Mouse (Mus musculus) T-helper 1 cell (primary cell): Measurements from ENCODE around the gene Tnc.

Experiments
- in situ Hi-C: fragments of 300-600 bp; cut with MboI, MseI; formaldehyde crosslinking; loops from one replicate; pipeline ENCODE4 v1.15.1; 2025; ENCODE audit warnings: high pct_unique_total_duplicates

The Tnc gene

DNA sequence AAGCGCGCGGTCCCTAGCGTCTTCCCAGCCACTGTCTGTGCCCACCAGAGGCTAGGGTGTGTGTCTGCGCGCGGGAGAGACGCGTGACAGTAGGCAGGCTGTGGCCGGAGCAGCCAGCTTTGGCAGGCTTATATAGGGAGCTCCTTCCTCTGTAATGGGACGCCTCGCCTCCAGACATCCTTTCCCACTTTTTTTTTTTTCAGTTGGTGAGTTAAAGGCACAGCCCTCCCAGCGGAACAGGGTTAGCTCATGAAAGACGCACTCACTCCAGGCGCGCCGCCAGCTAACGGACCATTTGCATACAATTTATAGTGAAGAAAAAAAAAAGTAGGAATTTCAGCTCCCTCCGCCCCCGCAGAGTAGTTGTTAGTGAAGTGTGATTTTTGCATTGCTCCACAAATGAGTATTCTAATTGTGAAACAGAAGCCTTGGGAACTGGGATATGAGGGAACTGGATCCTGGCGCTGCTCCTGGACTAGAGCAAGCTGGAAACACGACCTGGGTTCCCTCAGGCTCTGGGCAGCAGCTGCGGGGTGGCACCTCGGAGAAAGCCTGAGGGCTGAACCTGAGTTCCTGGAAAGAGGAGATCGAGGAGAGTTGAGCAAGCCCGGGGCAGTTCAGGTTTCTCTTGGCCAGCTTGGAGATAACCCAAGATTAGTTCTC lies at the start of gene Tnc:
Gene Tnc (minus strand): TSS at position 185 of the 663 bp plus-strand sequence.
- in situ Hi-C loops: no loop called here

DNA sequence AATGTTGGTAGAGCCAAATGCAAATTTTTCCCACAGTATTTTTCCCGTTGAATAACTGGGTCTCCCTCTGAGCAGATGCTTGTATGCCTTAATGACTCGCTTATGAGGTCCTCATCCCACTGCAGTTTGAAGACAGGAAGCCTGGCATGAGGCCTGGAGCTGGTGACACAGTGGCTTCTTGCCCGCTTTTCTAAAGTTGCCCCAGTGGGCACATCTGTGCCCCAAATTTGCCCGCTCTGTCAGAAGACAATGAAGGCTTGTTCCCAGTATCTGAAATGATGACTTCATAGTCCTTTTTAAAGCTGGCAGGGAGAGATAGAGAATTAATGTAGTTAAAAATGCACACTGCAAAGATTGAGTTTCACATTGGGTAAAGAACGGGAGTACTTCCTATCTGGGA lies 47.4 kb upstream of the Tnc start:
- in situ Hi-C loops: no loop called here

DNA sequence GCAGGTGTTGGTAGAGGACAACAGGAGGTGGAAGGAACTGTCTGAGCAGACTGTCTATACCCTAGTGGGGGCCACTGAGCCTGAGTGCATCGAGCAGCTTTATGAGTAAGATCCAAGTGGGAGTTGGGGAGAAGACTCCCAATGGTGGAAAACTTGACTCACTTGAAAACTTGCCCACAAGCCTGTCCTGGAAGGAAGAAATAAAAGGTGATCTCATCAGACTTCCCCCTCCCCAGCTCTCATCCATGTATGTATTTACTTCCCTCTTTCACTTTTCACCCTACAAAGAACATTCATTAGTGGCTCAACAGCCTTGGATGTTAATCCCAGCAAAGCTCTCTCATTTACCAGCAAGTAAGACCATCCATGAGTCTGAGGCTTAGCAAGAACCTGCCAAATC lies 46.0 kb upstream of the Tnc start:
- in situ Hi-C loops: no loop called here

DNA sequence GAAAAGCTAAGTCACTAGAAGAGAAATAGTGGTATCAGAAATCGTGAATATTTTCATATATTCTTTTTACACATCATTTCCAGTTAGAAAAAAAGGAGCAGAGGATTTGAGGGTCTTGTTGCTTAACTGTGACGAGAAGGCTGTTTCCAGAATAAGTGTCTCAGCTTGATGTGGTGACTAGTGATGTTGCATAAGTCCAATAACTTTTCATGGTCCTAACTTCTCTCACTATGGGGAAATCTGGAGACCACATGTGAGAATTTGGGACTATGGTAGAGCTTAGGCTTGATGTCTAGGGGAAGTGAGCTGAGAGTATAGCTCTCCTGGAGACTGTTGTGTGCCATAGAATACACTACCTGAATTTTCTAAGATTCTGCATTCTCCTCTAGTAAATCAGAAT lies 42.6 kb upstream of the Tnc start:
- in situ Hi-C loops: no loop called here

DNA sequence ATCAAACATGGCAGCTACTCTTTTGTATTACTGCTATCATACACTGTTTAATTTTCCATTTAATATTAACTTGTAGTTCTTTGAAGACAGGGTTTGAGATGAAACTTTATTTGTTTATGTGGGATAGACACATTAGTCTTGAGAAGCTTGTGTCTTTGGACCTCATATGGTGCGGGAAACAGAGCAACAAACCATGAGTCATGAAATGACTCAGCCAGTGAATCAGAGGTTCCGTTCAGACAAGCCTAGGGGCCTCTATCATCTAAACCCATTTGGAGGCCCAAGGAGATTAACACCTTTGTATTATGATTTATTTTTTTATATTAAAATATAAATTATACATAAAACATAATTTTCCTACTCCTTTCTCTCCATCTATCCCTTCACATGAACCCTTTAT lies 40.9 kb upstream of the Tnc start:
- in situ Hi-C loops: no loop called here

DNA sequence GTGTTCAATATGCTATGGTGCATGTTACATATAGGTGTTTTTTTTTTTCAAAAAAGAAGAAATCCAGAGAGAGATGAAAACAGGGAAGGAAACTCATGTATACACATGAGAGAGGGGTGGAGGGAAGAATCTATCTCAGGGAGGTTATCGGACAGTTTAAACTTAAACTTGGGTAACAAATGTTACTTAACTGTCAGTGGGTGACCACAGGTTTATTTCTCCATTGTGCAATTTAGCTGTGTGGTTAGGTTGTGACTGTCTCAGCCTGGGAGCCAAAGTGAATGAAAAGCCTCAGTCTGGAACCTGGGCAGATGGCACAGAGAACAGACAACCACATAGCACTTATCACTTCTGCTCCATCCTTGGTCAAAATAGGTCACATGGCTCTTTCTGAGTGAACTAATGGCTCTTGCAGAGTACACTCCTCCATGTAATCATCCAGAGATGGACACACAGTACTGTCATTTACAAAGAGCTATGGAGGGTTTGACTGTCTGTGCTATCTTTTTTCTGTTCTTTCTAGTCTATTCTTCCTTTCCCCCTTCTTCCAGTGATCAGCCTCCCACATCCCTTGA lies 39.3 kb upstream of the Tnc start:
- in situ Hi-C loops: no loop called here

DNA sequence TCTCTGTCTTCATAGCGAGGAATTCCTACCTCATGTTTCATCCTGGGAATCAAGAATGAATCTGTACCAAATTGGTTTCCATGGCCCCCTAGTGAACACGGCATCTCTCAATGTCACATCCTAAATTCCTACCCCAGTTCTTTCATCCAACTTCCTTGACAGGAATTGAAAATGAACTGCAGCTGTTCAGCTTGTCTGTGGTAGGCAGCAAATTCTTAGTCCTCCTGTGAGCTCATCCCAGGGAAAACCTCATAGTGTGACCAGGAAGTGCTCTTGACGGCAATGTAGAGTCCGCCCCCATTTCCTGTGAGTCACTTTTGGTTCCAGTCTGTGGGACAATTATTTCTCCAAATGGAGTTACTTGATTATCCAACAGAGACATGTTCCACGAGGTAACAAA lies 37.0 kb upstream of the Tnc start:
- in situ Hi-C loops: no loop called here

DNA sequence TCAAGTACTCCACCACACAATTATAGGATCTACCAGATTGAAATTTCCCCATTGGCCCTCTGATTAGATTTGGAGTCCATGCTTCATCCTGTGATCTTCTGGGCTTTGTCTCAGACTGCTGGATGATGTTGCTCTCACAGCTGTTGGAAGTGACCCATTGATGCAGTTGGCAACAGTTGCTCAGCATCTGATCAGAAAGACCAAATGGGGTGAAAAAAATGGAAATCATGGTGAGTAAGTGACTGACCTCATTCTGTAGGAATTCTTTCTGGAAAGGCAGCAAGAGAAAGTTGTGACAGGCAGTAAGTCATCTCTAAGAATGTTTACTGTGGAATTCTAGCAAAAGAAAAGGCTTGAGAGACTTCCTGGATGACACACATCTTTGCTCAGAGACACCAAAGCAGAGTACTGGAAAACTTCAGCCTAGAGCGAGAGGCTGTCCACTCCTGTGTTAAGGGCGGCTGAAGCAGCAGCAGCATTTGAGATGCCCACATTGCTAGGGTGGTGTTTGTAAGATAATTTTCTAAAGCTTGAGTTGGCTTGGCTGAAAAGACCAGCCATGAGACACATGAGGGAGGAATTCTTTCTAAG lies 31.3 kb upstream of the Tnc start:
- in situ Hi-C loops: no loop called here

DNA sequence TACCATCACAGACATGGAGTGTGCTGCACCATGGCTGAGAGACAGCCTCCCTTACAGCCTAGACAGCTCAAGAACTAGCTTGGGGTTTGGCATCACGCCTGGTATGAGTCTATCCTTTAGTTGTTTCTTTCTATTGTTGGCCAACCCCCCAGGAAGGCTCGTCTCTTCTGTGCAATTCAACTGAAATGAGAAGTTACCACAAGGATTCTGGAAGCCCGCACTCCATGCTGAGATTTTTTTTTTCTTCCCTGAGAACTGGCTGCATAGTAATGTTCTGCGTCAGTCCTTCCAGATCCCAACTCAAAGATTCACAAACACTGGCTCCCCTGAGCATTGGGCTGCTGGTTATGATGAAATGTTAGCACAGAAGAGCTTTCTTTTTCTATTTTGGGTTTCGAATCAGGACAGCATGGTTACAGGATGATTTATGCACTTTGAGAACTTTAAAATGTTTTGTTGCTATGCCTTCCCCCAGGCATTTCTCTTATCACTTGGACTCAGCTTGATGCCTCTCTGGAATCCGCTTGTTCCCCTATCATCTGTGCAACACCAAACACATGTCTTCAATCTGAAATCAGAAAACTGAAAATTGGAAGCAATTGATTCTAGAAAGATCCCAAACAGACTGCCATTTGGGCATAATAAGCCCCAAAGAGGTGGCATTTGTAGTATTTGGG lies 29.7 kb upstream of the Tnc start:
- in situ Hi-C loops: no loop called here

DNA sequence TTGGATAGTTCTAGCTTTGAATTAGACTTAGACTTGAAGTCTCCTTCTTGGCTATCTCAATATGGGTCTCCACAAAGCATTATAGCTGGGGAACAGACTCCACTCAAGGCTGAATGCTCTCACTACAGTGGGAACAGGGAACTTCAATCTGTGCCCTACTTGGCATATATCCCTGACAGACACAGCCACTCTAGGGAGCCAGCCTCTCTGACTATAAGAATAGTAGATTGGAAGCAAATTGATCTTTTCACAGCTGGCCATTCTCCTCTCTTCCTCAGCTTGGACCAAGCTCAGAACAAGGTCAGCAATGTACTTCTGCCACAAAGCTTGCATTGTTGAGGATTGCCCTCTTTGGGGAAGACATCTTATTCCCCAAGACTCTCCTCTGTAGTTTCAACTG lies 27.9 kb upstream of the Tnc start:
- in situ Hi-C loops: no loop called here

DNA sequence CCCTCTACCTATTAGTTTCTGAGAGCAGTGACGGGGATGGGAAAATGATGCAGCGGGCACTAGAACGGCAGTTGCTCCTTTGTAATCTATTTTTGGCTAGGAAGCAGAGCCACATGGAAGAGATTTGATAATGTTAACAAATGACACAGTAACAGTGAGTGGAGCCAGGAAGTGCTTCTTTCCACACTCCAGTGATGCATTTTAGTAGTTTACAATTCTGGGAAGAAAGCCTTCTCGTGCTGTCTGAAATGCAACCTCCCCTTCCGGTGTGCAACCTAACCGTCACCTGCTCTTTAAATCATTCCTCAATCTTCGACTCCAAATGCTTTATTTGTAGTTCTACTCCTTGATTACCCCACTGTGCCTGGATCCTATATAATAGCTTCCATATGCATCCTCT lies 20.6 kb upstream of the Tnc start:
- in situ Hi-C loops: no loop called here

DNA sequence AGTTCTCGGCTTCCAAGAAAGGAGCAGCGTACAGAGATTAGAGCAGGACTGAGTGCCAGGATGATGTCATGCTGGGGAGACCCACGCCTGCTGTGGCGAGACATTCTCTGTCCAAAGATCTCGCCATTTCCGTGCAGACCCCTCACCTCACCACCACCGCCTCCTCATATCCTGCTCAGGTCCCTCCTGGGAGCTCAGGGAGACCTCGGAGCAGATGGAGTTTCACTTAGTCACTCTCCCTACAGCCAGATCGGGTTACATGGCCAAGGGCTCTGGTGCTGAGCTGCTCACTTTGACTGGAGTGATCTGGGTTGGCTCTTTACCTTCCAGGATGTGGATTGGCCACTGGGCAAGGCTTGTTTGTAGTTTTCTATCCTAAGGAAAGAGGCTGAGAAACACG lies 18.5 kb upstream of the Tnc start:
- in situ Hi-C loops: no loop called here

DNA sequence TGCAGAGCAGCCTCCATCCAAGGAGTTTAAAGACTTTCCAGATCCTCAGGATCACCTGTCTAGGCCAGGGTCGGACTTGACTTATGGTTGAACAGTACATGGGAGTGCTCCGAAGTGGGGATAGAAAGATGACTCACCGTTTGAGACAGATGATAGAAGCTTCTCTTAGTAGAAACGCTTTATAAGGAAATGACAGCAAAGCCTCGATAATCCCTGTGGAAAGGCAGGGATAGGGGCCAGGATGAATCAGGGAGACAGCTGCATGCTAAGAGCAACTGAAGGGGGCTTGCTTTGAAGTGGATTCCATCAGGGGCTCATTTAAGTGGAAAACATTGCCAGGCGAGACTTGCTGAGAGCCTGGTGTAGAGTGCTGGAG lies 12.0 kb upstream of the Tnc start:
- in situ Hi-C loops: no loop called here

DNA sequence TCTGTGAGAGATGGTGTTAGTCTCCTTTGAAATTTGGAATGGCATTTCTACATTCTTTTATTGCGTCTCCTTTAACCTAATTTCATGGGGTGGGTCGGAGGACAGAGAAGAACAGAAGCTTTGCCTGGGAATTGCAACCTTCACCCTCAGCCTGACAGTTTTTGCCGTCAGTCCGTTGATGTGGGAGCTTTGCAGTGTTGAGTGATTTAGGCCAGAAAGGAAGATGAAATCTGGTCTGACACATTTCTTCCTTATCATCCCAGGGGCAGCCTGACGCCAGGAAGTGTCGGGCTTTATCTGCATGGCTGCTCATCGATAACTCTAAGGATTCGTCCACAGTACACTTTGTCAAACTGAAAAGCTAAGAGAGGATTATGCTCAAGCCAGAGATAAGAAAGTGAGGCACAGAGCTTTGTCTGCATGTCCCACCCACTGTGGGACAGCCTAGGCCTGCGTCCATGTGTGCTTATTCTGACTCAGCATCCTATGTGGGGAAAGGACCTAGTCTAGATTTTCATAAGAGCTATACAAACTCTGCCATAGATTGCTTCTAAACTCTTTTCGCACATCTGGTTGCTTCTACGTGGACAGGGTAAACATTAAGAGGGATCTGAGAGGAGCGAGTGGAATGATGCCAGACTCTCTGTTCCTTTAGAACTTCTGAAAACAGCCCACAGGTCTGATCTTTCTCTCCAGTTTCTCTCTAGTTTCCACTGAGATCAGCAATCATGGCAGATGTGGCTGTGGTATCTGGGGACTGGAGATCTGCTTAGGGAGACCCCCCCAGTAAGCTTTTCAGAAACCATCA lies 11.4 kb upstream of the Tnc start:
- in situ Hi-C loops: no loop called here

DNA sequence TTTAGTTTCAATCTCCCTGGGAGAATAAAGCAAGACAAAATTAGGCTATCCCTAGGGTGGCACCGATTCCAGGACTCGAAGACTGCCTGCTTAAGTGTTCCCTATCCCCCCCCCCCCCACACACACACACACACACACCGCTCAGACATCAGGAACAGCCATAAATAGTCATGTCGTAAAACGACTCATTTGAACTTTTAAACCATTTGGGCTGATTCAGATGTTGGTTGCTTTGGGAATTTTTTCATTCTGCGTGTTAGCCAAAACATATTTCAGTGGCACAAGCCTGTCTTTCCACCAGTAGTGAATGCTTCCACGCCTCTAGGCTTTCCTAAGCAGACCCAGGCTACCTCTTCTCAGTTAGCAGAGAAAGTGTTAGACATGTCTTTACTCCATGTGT lies 1.4 kb upstream of the Tnc start:
- in situ Hi-C loops: no loop called here

DNA sequence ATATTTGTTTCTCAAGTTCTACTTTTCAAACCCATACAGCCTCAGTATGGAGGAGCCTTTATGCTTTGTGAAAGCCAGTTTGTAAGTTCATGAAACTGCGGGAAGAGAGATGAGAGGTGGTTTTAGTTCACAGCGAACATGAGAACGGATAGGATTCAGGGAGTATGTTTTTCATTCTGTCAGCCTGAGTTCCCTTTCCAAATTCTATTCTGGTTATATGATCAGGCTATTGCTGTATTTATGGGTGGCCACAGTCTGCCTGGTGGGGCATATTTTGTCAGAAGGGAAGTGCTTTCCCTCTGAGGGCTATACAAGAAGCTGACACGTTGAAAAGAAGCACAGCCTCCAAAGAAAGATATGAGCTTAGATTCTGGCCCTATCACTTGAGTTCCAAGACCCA lies 2.9 kb downstream of the Tnc start:
- in situ Hi-C loops: no loop called here

DNA sequence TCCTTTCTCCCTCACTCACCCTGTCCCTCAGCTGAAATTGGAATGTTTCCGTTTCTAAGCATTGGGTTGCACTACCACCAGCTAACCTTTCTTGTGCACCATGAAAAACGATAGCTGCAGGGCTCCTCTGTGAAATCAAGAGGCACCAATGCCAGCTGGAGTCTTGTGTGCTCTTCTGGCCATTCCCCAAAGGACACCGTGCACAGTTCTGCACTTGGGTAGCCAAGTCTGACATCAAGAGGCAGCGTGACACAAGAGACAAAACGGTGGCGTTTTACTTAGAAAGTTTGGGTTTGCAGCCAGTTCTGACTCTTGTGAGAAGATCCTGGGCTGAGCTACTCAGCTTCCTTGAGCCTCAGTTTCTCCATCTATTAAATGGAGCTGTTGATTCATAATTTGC lies 3.4 kb downstream of the Tnc start:
- in situ Hi-C loops: no loop called here

DNA sequence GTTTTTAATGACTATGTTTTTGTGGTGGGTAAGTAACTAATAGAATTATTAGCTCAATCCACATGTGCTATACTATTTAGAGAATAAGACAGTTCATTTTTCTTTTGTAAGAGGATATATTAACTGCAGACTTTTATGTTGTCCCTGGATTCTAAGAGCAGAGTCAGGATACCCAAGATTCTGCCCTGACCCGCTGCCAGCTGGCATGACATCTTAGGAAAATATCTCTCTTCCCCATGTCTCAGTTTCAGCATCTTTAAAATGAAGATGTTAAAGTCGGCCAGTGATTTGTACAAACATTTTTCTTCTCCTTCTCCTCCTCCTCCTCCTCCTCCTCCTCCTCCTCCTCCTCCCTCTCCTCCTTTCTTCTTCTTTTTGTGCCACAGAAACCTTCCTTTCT lies 7.7 kb downstream of the Tnc start:
- in situ Hi-C loops: no loop called here

DNA sequence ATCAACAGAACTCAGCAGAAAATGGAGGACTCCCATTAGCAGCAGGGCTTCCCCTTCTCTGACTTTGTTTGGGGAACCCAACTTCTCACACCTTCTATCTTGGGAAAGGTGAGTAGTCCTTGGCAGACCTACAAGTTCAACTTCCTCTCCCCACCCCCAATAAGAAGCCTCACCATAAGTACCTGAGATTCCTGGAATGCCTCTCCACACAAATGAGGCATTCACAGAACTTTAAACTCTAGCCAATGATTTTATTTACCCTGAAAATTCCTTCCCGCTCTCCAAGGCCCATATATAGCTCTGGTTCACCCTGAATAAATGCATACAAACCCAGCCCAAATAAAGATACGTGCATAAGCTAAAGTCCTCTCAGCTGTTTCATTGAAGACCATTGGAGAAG lies 9.3 kb downstream of the Tnc start:
- in situ Hi-C loops: no loop called here

DNA sequence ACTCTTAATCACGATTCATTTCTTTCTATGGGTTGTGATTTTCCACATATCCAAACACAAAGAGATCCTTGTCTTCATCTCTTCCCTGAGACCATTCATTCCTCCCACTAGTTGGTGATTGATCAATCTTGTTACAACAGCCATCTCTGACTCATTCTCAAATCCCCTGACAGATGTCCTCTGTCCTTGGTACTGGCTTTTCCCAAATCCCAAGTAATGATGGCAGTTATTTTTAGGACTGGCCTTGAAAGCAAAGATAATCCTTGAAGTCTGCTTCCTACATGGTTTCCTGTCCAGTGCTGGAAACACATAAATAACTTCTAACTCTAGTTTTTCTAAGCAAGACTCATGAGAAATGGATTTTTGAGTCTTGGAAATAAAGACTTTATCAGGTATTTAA lies 12.1 kb downstream of the Tnc start:
- in situ Hi-C loops: no loop called here

DNA sequence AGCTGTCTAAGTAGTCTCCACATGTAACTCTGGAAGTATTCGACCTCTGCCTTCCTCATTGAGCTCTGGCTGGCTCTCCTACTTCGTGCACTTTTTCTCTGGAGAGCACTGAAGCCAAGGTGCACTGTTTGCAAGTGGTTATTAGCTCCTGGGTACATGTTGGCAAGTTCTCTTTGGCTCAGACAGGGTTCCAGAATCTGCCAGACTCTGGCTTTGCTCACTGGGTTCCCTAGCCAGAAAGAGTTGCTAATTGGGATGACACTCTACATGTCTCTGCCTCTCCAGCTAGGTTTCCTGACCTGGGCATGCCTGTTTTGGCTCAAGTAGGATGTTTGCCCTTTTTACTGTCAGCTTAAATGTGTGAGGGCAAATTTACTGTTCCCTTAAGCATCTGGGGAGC lies 13.6 kb downstream of the Tnc start:
- in situ Hi-C loops: no loop called here

DNA sequence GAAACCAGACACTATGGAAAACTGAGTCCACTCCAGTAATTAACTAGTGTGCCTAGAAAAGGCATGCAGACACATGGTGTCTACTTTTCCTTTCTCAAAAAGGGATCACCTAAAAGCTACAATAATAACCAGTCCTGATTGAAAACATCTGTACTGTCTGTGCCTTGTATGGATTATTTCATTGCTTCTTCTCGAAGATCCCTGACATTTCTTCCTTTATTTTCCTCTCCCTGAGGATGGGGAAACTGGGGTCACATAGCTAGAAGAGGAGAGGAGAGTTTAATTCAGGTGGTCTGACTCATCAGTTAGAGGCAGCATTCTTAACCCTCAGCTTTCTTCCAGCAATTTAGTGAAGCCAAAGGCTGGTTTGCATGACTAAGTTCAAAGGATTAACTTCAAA lies 17.3 kb downstream of the Tnc start:
- in situ Hi-C loops: no loop called here
